Mouse (Mus musculus): ENCODE data around the gene Tmem202. TPM values are rescaled to one million over a fixed set of nuclear protein-coding genes. Genes with fewer than 3 reads are reported as not detected.

Gene Tmem202
- polyA plus RNA-seq, 1 experiment from 2014 or later, result not detected

DNA sequence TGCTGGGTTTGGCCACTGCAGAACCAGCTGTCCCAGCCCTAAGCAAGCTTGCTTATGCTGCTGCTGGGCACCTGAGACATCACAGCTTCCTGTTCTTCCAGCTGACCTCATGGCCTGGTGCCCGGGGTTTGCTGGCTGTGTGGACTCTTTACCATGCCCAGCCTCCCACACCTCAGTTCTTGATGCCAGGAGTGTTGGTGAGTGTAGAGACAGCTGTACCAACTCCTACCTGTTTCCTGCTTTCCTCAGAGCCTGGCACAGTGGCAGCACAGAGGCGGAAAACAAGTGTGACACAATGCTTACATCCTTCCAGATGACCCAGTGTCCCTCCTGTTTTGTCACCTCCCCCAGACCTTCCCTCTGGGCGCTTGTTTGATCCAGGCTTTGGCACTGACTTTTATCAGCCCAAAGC, 12.0 kb upstream of the Tmem202 start:
- WGBS, result 75% methylated on average over 3 of the region's 3 CpGs
- Histone ChIP-seq H3K27me3 (ENCODE audit: low read depth, poor library complexity, severe bottlenecking) (no peaks in the 10 kb centered on the region), H3K4me3 (no peak overlapping the region), H3K27ac (no peak overlapping the region), H3K36me3 (peaks cover 30% of the 10 kb centered on the region), H3K4me1 (no peaks in the 10 kb centered on the region; the same call in 1 of the 2 replicates), H3K9me3 (replicated peaks) (no peaks in the 10 kb centered on the region)
- DNase-seq (ENCODE audit: low spot score), result no peak

DNA sequence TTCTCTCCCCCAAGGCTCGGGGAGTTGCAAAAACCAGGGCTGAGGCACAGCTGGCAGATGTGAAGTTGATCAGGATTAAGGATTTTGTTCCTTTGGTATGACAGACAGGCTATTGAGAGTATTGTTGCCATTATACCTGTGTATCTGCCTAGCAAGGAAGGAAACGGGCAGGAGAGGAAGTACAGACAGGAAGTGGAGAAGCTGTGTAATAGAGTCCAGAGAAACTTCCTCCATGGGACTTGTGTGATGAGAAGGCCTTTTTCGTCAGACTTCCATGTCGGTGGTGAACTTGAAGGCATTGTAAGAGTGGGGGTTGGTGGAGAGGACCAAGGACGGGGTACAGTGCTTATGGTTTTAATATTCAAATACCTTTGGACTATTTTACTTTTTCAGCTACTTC, 11.4 kb upstream of the Tmem202 start:
- Histone ChIP-seq H3K9me3 (replicated peaks) (no peaks in the 10 kb centered on the region), H3K4me1 (no peaks in the 10 kb centered on the region; the same call in 1 of the 2 replicates), H3K36me3 (peaks cover 26% of the 10 kb centered on the region), H3K27ac (no peak overlapping the region), H3K27me3 (ENCODE audit: low read depth, poor library complexity, severe bottlenecking) (no peaks in the 10 kb centered on the region), H3K4me3 (no peak overlapping the region)
- DNase-seq (ENCODE audit: low spot score), result no peak
- 82% methylated on average over 5 of the region's 5 CpGs for WGBS

DNA sequence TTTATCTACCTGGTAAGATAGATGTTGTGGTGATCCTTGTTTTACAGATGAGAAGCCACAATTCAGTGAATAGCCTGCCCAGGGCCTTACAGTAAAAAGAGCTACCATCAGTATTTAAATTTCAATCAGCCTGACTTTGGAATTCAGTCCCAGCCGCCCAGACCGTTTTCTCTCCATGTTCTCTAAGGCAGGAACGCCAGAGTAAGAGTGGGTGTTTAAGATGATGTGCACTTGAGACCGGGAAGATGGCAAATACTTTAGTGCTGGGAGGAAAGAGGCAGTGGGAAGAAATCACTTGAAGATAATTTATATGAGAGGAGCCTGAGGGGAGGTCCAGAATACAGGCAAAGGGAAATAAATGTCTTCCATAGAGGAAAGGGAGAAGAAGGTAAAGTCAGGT, 10.4 kb upstream of the Tmem202 start:
- no peak overlapping the region for H3K27ac ChIP-seq
- peaks cover 19% of the 10 kb centered on the region for H3K36me3 ChIP-seq
- no peaks in the 10 kb centered on the region; the same call in 1 of the 2 replicates for H3K4me1 ChIP-seq
- H3K9me3 ChIP-seq (replicated peaks), result no peaks in the 10 kb centered on the region
- no peak overlapping the region for H3K4me3 ChIP-seq
- WGBS, result 88% methylated on average over 4 of the region's 4 CpGs
- DNase-seq (ENCODE audit: low spot score), result no peak
- no peaks in the 10 kb centered on the region for H3K27me3 ChIP-seq (ENCODE audit: low read depth, poor library complexity, severe bottlenecking)

DNA sequence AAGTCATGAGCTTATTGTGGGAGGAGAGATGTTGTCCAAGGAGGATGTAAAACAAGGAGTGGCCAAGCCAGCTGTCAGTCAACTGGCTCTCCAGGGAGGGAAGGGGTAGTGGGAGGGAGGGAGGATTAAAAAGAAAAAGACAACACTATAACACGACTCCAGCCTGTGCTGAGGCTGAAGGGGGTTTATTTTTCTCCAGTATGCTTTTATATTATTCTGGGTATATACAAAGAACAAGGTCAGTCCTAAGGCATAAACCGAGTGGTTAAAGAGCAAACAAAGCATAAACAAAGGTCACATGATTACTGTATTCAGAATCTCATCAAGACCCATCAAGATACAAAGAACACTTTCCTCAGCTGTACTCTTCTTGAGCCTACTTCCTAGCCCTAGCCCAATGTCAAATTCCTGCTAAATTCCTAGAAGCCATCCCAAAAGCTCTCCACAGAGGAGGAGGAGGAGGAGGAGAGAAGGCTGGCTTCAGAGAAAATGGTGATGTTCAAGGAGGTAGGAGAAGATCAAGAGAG, 9.4 kb upstream of the Tmem202 start:
- Histone ChIP-seq H3K4me3 (no peak overlapping the region), H3K4me1 (no peaks in the 10 kb centered on the region; the same call in 1 of the 2 replicates), H3K27ac (no peak overlapping the region), H3K9me3 (replicated peaks) (no peaks in the 10 kb centered on the region), H3K36me3 (peaks cover 10% of the 10 kb centered on the region), H3K27me3 (ENCODE audit: low read depth, poor library complexity, severe bottlenecking) (no peaks in the 10 kb centered on the region)
- WGBS, result 71% methylated on average over 2 of the region's 2 CpGs
- no peak for DNase-seq (ENCODE audit: low spot score)

DNA sequence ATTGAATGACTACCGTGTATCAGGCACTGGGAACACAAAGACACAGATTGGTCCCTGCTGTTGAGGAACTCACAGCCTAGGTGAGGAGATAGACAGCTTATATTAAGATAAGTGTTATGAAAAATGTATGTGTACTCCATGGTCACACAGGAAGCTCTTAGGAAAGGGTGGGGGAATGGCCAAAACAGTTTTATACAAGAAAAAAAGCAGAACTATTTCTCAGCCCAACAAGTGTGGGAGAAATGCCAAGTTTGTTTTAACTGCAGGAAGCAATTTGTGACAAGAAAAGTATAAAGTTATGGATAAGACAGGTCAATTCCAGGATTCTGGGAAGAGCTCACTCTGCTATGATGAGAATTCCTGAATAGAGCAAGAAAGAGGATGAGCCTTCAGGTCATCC, 8.2 kb upstream of the Tmem202 start:
- Histone ChIP-seq H3K36me3 (peaks cover 10% of the 10 kb centered on the region), H3K9me3 (replicated peaks) (no peaks in the 10 kb centered on the region), H3K4me3 (no peak overlapping the region), H3K27ac (no peak overlapping the region), H3K4me1 (no peaks in the 10 kb centered on the region; the same call in 1 of the 2 replicates), H3K27me3 (ENCODE audit: low read depth, poor library complexity, severe bottlenecking) (no peaks in the 10 kb centered on the region)
- WGBS, result 98% methylated on average over 1 of the region's 1 CpGs
- no peak for DNase-seq (ENCODE audit: low spot score)

DNA sequence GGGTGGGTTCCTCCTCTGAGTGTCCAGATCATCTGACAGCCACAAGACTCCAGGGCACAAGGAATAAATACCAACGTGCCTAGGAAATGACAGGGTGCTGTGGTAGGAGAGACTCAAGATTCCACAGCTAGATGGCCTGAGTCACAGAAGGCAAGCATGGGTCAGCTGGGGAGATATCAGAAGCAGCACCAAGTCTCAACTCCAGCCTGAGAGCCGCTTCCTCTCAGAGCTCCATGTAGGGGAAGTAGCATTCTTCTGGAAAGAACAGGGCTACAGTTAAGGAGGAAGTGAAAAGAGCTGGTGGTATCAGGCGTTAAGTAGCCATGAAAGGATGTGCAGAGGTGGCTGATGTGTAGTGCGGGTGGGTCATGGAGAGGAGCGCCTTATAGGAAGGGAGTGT, 5.1 kb upstream of the Tmem202 start:
- H3K27me3 ChIP-seq (ENCODE audit: low read depth, poor library complexity, severe bottlenecking), result no peaks in the 10 kb centered on the region
- DNase-seq (ENCODE audit: low spot score), result no peak
- no peaks in the 10 kb centered on the region for H3K9me3 ChIP-seq (replicated peaks)
- WGBS, result 88% methylated on average over 5 of the region's 5 CpGs
- H3K27ac ChIP-seq, result no peak overlapping the region
- no peak overlapping the region for H3K4me3 ChIP-seq
- H3K4me1 ChIP-seq, result peaks cover 12% of the 10 kb centered on the region
- peaks cover 3% of the 10 kb centered on the region for H3K36me3 ChIP-seq

DNA sequence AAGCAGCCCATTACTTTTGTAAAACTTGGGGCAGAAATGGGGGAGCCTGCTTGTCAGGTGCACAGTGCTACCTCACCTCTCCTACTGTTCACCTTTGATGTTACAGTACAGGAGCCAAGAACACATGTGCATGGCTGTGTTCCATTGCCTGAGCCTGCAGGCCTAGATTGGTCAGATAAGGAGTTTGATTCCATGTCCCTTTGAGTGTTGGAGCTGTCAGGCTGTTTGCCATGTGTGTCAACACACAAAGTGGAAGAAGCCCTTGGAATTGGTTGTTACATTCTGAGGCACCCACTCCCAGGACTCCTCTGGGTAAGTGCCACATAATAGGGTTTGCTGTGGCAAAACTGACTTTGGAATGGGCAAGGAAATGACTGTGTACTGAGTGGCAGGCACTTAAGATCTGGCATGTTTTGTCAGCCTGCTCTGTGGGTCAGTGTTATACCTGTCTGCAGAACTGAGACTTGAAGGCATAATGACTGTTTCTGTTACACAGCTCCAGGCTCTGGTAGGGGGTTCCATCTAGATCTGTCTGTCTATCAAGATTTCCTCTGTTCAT, 3.2 kb upstream of the Tmem202 start:
- H3K4me3 ChIP-seq, result no peak overlapping the region
- DNase-seq (ENCODE audit: low spot score), result no peak
- H3K9me3 ChIP-seq (replicated peaks), result no peaks in the 10 kb centered on the region
- H3K27ac ChIP-seq, result no peak overlapping the region
- H3K27me3 ChIP-seq (ENCODE audit: low read depth, poor library complexity, severe bottlenecking), result no peaks in the 10 kb centered on the region
- H3K4me1 ChIP-seq, result peaks cover 21% of the 10 kb centered on the region
- H3K36me3 ChIP-seq, result no peaks in the 10 kb centered on the region; the same call in 1 of the 2 replicates

DNA sequence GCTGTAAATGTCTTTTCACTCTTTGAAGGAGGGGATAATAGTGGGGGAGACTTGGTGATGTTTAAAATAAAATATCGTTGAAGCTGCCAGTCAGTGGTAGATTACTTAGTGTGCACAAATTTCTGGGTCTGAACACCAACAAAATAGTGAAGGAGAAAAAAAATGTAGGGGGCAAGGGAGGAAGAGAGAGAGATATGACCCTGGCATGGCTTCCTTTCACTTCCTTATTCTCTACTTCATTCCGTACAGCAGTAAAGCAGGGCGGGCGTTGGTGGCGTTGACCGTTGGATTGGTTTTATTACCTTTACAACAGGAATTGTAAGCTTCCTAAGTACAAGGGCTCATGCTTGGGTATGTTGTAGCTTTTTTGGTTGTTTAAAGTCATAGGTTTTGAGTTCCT, 2.0 kb upstream of the Tmem202 start:
- H3K27ac ChIP-seq, result no peak overlapping the region
- 86% methylated on average over 6 of the region's 6 CpGs for WGBS
- no peaks in the 10 kb centered on the region for H3K27me3 ChIP-seq (ENCODE audit: low read depth, poor library complexity, severe bottlenecking)
- H3K9me3 ChIP-seq (replicated peaks), result no peaks in the 10 kb centered on the region
- no peak overlapping the region for H3K4me3 ChIP-seq
- H3K4me1 ChIP-seq, result peaks cover 21% of the 10 kb centered on the region
- no peak for DNase-seq (ENCODE audit: low spot score)
- no peaks in the 10 kb centered on the region; the same call in 1 of the 2 replicates for H3K36me3 ChIP-seq

DNA sequence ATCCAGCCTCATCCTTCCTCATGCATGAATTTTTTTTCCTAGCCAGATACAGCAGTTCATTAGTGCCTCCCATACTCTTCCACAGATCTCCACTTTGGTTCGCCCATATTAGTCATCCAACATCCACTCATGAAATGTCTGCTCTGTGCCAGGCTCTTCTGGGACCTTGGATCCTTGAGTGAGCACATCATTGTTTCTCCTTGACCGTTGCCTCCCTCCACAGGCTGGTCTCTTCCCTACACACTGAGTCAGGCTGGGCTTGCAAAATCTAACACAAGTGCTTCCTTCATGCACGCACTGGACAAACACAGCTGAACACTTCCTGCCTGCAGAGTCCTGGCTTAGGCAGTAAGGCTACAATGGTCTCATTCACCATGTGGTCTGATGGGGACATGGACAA, 2.0 kb downstream of the Tmem202 start:
- 94% methylated on average over 3 of the region's 3 CpGs for WGBS
- Histone ChIP-seq H3K36me3 (no peaks in the 10 kb centered on the region), H3K4me1 (peaks cover 21% of the 10 kb centered on the region), H3K4me3 (no peak overlapping the region), H3K9me3 (replicated peaks) (no peaks in the 10 kb centered on the region), H3K27ac (no peak overlapping the region), H3K27me3 (ENCODE audit: low read depth, poor library complexity, severe bottlenecking) (no peaks in the 10 kb centered on the region)
- DNase-seq (ENCODE audit: low spot score), result no peak

DNA sequence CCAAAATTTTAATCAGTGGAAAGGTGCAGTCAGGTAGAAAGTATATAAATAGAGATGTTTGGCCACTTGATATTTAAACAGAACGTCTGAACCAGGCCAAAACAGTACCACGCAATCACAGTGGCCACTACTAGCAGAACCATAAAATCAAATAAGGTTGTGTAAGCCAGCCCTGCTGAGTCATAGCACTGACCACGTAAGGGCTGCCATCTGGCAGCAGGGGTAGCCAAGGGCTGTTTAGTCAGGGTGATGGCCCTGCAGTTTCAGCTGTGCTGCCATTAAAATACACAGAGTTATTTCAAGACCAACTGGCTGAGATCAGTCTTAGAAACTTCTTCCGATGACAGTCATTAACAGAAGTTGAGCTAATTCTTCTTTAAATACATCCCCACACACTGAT, 5.8 kb downstream of the Tmem202 start:
- Histone ChIP-seq H3K9me3 (replicated peaks) (no peaks in the 10 kb centered on the region), H3K4me1 (peaks cover under 1% of the 10 kb centered on the region; the same call in 1 of the 2 replicates), H3K4me3 (no peak overlapping the region), H3K27ac (no peak overlapping the region), H3K36me3 (no peaks in the 10 kb centered on the region), H3K27me3 (ENCODE audit: low read depth, poor library complexity, severe bottlenecking) (no peaks in the 10 kb centered on the region)
- WGBS, result 73% methylated on average over 4 of the region's 4 CpGs
- no peak for DNase-seq (ENCODE audit: low spot score)

DNA sequence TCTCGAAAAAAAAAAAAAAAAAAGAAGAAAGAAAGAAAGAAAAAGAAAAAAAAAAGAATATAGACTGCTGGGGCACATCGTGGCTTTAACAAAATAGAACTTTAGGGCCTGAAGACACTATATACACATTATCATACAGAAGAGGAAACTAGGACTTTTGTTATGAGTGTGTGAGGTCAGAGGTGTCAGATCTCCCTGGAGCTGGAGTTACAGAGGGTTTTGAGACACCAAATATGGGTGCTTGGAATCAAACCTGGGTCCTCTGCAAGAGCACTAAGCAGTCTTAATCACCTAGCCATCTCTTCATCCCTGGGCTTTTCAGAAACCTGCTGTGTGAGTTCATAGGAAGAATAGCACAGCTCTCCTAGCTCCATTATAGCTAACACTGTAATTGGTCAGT, 6.2 kb downstream of the Tmem202 start:
- 67% methylated on average over 2 of the region's 2 CpGs for WGBS
- H3K4me1 ChIP-seq, result no peaks in the 10 kb centered on the region
- no peaks in the 10 kb centered on the region for H3K36me3 ChIP-seq
- DNase-seq (ENCODE audit: low spot score), result no peak
- no peak overlapping the region for H3K27ac ChIP-seq
- no peaks in the 10 kb centered on the region for H3K9me3 ChIP-seq (replicated peaks)
- H3K4me3 ChIP-seq, result no peak overlapping the region
- H3K27me3 ChIP-seq (ENCODE audit: low read depth, poor library complexity, severe bottlenecking), result no peaks in the 10 kb centered on the region

DNA sequence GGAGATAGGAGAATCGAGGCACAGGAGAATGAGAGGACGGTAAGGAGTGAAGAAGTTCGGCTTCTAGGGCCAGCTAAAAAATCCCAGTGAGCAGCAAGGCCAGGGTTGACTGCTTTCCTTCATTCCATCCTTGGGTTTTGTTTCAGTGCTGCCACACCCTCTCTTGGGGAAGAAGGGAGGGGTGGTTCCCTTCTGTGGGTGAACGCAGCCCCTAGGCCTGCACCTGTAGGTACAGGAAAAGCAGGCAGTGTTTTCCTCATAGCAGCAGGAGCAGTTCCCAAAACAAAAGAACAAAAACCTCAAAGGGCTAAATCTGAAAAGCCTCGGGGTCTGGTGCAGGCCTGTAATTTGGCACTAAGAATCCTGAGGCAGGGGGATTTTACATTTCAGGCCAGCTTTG, 8.0 kb downstream of the Tmem202 start:
- 49% methylated on average over 5 of the region's 5 CpGs for WGBS

DNA sequence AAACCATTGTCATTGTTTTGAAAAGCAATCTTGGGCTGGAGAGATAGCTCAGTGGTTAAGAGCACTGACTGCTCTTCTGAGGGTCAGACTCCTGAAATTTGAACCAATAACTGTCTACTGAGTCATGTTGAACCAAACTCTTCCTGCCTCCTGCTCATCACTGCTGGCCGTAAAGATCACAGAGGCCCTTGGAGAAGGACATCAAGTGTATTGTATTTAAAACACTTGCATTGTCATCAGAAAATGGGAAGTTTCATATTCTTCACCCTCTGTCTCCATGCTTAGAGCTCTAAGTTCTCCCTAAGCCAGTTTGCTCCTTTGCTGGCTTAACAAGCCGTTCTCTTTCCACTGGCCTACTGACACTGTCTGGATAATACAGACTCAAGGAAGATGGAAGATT, 11.4 kb downstream of the Tmem202 start:
- no peak for DNase-seq (ENCODE audit: low spot score)
- no peak overlapping the region for H3K27ac ChIP-seq
- no peak overlapping the region for H3K4me3 ChIP-seq
- WGBS, result 94% methylated on average over 2 of the region's 2 CpGs
- no peaks in the 10 kb centered on the region for H3K27me3 ChIP-seq (ENCODE audit: low read depth, poor library complexity, severe bottlenecking)
- H3K9me3 ChIP-seq (replicated peaks), result no peaks in the 10 kb centered on the region
- no peaks in the 10 kb centered on the region for H3K4me1 ChIP-seq
- no peaks in the 10 kb centered on the region for H3K36me3 ChIP-seq

More for the DNA sequence above, 8.0 kb downstream of the Tmem202 start:
- no peak for DNase-seq (ENCODE audit: low spot score)
- H3K27ac ChIP-seq, result no peak overlapping the region
- no peaks in the 10 kb centered on the region for H3K36me3 ChIP-seq
- H3K27me3 ChIP-seq (ENCODE audit: low read depth, poor library complexity, severe bottlenecking), result no peaks in the 10 kb centered on the region
- no peaks in the 10 kb centered on the region for H3K9me3 ChIP-seq (replicated peaks)
- H3K4me3 ChIP-seq, result no peak overlapping the region
- H3K4me1 ChIP-seq, result no peaks in the 10 kb centered on the region

DNA sequence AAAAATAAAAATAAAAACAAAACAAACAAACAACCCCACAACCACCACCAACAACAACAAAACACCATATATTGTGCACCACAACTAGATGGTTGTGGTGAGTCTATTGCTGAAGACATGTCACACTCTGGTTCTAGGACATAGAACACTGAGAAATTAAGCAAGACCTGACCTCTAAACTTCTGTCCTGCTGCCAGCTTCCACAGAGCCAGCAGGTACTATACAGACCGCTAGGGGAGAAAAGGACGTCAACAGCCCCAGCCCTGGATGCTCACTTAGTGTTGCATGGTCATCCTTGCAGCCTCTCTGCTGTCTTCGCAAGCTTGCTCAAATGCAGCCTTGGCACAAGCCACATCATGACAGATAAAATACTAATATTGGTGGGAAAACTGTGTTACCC, 12.1 kb downstream of the Tmem202 start:
- Histone ChIP-seq H3K27me3 (ENCODE audit: low read depth, poor library complexity, severe bottlenecking) (no peaks in the 10 kb centered on the region), H3K4me3 (no peak overlapping the region), H3K9me3 (replicated peaks) (no peaks in the 10 kb centered on the region), H3K36me3 (no peaks in the 10 kb centered on the region), H3K4me1 (no peaks in the 10 kb centered on the region), H3K27ac (no peak overlapping the region)
- WGBS, result 92% methylated on average over 3 of the region's 3 CpGs
- no peak for DNase-seq (ENCODE audit: low spot score)

Measured in limb, embryonic 10.5 days (tissue).